15 mouse cellular contexts compared by ENCODE assay signal in the genomic region with DNA sequence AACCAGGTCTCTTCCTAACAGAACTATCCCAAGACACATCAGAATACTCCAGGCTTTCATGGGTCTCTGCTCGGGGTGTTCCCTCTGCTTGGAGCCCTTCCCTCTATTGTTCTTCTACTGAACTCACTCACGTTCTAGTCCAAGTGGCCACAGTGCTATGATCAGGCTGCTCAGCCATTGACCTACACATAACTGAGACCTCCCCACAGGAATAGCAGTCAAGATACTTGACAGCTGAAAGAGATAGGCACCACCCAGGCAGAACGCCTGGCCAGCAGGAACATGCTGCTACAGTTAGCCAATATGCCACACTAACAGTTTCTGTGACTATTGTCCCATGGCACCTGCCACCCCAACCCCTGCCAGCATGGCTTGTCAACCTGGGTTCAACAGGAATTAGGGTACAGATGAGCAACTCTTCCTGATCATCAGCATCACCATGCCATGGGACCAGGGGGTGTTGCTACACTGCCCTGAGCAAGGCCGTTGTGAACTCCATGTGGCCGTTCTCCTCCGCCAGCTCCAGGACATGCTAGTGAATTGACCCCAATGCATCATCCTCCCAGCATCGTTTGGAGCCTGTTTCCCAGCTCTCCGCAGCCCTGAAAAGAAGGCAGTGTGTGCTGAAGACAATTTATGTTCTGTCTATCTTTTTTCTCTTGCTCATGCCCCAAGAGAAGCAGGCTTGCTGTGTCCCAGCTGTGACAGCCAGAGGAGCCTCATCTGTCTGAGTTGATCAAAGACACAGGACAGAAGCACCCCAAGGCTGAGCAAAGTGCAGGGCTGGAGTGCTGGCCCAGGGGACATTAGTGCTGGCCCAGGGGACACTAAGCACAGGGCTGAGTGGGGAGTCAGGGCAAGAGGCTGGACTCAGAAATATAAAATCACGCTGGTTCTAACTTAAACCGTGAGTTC. TPM values are rescaled to one million over a fixed set of nuclear protein-coding genes. Genes with fewer than 3 reads are reported as not detected.
DNase-seq lines count a peak whose midpoint lies in the region; ATAC-seq and TF ChIP-seq lines count a peak whose summit lies in the region.
"Had no signal": no experiment of that assay in that cellular context is flagged by ENCODE, and none has a peak within 500 bp of the region (broad histone marks: within the 10 kb centered on the region; RNA-seq: fewer than 3 reads in every experiment).

No protein-coding gene starts in this region.

- no peak for ATAC-seq in forebrain, embryonic 11.5 days (replicated peaks; ENCODE audit: low FRiP score)
- no peak for ATAC-seq in forebrain, embryonic 15.5 days (replicated peaks)
- 0 out of 2 replicates have a peak, but pooled peaks have one; percentile 28 for ATAC-seq in kidney, embryonic 14.5 days (ENCODE audit: low FRiP score, low TSS enrichment)
- peak; percentile 39 for ATAC-seq in lung, postnatal 0 days
- ATAC-seq: CD4-positive, CD25-positive, alpha-beta regulatory T cell, adult 4 months; midbrain, embryonic 16.5 days had no signal

- H3K27ac ChIP-seq in forebrain, embryonic 11.5 days (ENCODE audit: low read depth, low read length), result no peak overlapping the region
- no peak overlapping the region for H3K27ac ChIP-seq in forebrain, embryonic 15.5 days (replicated peaks)
- no peak overlapping the region for H3K27ac ChIP-seq in kidney, embryonic 14.5 days (ENCODE audit: low read depth, low read length)
- peak overlapping the region; percentile 4; the same call in 1 of the 2 replicates for H3K27ac ChIP-seq in lung, postnatal 0 days (ENCODE audit: low read length)
- H3K27ac ChIP-seq: forebrain, embryonic 12.5 days; limb, embryonic 13.5 days had no signal

- no peak overlapping the region for H3K9ac ChIP-seq in forebrain, embryonic 11.5 days (ENCODE audit: low read length)
- H3K9ac ChIP-seq in forebrain, embryonic 15.5 days (replicated peaks), result no peak overlapping the region
- no peak overlapping the region for H3K9ac ChIP-seq in kidney, embryonic 14.5 days (ENCODE audit: low read depth, low read length)
- H3K9ac ChIP-seq in lung, postnatal 0 days (replicated peaks; ENCODE audit: low read depth), result no peak overlapping the region
- H3K9ac ChIP-seq: forebrain, embryonic 12.5 days; limb, embryonic 13.5 days had no signal

- no peak for TF ChIP-seq CTCF in lung, postnatal 0 days (IDR thresholded peaks at IDR 0.05)

- DNase-seq in forebrain, embryonic 11.5 days (ENCODE audit: low spot score), result peak; percentile 32
- no peak for DNase-seq in kidney, adult 9 months
- no peak for DNase-seq in lung, postnatal 0 days (ENCODE audit: low spot score)
- no peak for DNase-seq in lung, postnatal 14 days
- DNase-seq in lung, postnatal 36 days, result peak; percentile 37
- no peak for DNase-seq in natural killer cell, adult 2 months (ENCODE audit: low spot score in 2 of 2)
- DNase-seq: cerebellum, adult 18-20 months; gastrocnemius, postnatal 25 days; layer of hippocampus, adult 9-11 months had no signal

- H3K4me1 ChIP-seq in forebrain, embryonic 11.5 days (replicated peaks; ENCODE audit: control insufficient read depth, insufficient read depth, low read length), result no peaks in the 10 kb centered on the region
- H3K4me1 ChIP-seq in forebrain, embryonic 15.5 days, result no peaks in the 10 kb centered on the region
- H3K4me1 ChIP-seq in kidney, embryonic 14.5 days (ENCODE audit: control insufficient read depth, insufficient read depth, low read length), result peaks cover 24% of the 10 kb centered on the region
- peaks cover 29% of the 10 kb centered on the region for H3K4me1 ChIP-seq in lung, postnatal 0 days (ENCODE audit: insufficient read depth, low read depth, low read length)
- H3K4me1 ChIP-seq: forebrain, embryonic 12.5 days had no signal

- H3K4me2 ChIP-seq in forebrain, embryonic 11.5 days (ENCODE audit: low read depth, low read length, severe bottlenecking), result no peak overlapping the region
- no peak overlapping the region for H3K4me2 ChIP-seq in forebrain, embryonic 15.5 days (replicated peaks)
- H3K4me2 ChIP-seq in kidney, embryonic 14.5 days (replicated peaks; ENCODE audit: low read depth, low read length), result no peak overlapping the region
- H3K4me2 ChIP-seq in lung, postnatal 0 days (replicated peaks; ENCODE audit: low read depth, low read length), result no peak overlapping the region
- H3K4me2 ChIP-seq: forebrain, embryonic 12.5 days; limb, embryonic 13.5 days had no signal

- H3K27me3 ChIP-seq in forebrain, embryonic 11.5 days (ENCODE audit: control insufficient read depth, insufficient read depth, low read length), result no peaks in the 10 kb centered on the region
- H3K27me3 ChIP-seq in forebrain, embryonic 15.5 days, result no peaks in the 10 kb centered on the region
- no peaks in the 10 kb centered on the region for H3K27me3 ChIP-seq in kidney, embryonic 14.5 days (ENCODE audit: control insufficient read depth, insufficient read depth, low read length)
- no peaks in the 10 kb centered on the region for H3K27me3 ChIP-seq in lung, postnatal 0 days (replicated peaks; ENCODE audit: insufficient read depth, low read length)
- H3K27me3 ChIP-seq: forebrain, embryonic 12.5 days; limb, embryonic 13.5 days had no signal

- H3K36me3 ChIP-seq in forebrain, embryonic 11.5 days (ENCODE audit: control insufficient read depth, insufficient read depth, low read length), result no peaks in the 10 kb centered on the region
- H3K36me3 ChIP-seq in forebrain, embryonic 15.5 days, result no peaks in the 10 kb centered on the region
- no peaks in the 10 kb centered on the region for H3K36me3 ChIP-seq in kidney, embryonic 14.5 days (ENCODE audit: control insufficient read depth, insufficient read depth, low read length)
- H3K36me3 ChIP-seq in lung, postnatal 0 days (ENCODE audit: insufficient read depth, low read length), result no peaks in the 10 kb centered on the region
- H3K36me3 ChIP-seq: forebrain, embryonic 12.5 days; limb, embryonic 13.5 days had no signal

- no peak for TF ChIP-seq EP300 in lung, postnatal 0 days (IDR thresholded peaks at IDR 0.05)

- H3K4me3 ChIP-seq in forebrain, embryonic 11.5 days (ENCODE audit: low read depth, low read length), result no peak overlapping the region
- H3K4me3 ChIP-seq in forebrain, embryonic 15.5 days, result no peak overlapping the region
- no peak overlapping the region for H3K4me3 ChIP-seq in kidney, embryonic 14.5 days (ENCODE audit: low read length)
- H3K4me3 ChIP-seq in lung, postnatal 0 days (ENCODE audit: low read depth, low read length), result no peak overlapping the region
- H3K4me3 ChIP-seq: forebrain, embryonic 12.5 days; limb, embryonic 13.5 days had no signal

- WGBS in forebrain, embryonic 11.5 days, result 81% methylated on average over 10 of the region's 10 CpGs
- WGBS in forebrain, embryonic 15.5 days, result 74% methylated on average over 10 of the region's 10 CpGs
- 36% methylated on average over 10 of the region's 10 CpGs for WGBS in kidney, embryonic 14.5 days
- 51% methylated on average over 10 of the region's 10 CpGs for WGBS in lung, postnatal 0 days

- no peaks in the 10 kb centered on the region for H3K9me3 ChIP-seq in forebrain, embryonic 11.5 days (ENCODE audit: control insufficient read depth, low read length)
- no peaks in the 10 kb centered on the region for H3K9me3 ChIP-seq in forebrain, embryonic 15.5 days
- no peaks in the 10 kb centered on the region for H3K9me3 ChIP-seq in kidney, embryonic 14.5 days (ENCODE audit: control insufficient read depth, low read length)
- no peaks in the 10 kb centered on the region for H3K9me3 ChIP-seq in lung, postnatal 0 days (ENCODE audit: low read length)
- H3K9me3 ChIP-seq: forebrain, embryonic 12.5 days; limb, embryonic 13.5 days had no signal

RNA-seq across cellular contexts. Expression of gene Galnt18, which starts 41.1 kb away (rescaled TPM):
- polyA plus RNA-seq in forebrain, embryonic 11.5 days (2014; fragmentation: Nextera tagmentation; extraction: Ambion mirVana), result 4.5 and 4.9 TPM in 2 replicates
- 10.2 and 10.4 TPM in 2 replicates for polyA plus RNA-seq in forebrain, embryonic 15.5 days (2015; fragmentation: Nextera tagmentation; extraction: Ambion mirVana)
- polyA plus RNA-seq in kidney, embryonic 14.5 days (2014; fragmentation: Nextera tagmentation; extraction: Ambion mirVana), result 11.3 and 17.8 TPM in 2 replicates
- 112 and 125 TPM in 2 replicates for polyA plus RNA-seq in lung, postnatal 0 days (2015; fragmentation: Nextera tagmentation; extraction: Ambion mirVana)
- polyA plus RNA-seq: CD4-positive, CD25-positive, alpha-beta regulatory T cell, adult 4 months had no signal

Comparison
In these comparisons a context has a peak if more than half of its experiments do, and no peak if none do; other contexts are left out.
1. DNase-seq: peak in forebrain, embryonic 11.5 days (single experiment) and lung, postnatal 36 days (single experiment); none in kidney, adult 9 months (single experiment), lung, postnatal 0 days (single experiment), lung, postnatal 14 days (single experiment) and natural killer cell, adult 2 months (0 of 2).
2. ATAC-seq: peak in kidney, embryonic 14.5 days (single experiment) and lung, postnatal 0 days (single experiment); none in forebrain, embryonic 11.5 days (single experiment) and forebrain, embryonic 15.5 days (single experiment).